Mouse (Mus musculus) spleen, embryonic (tissue): ENCODE data around the gene Gm15056.

Experiments
- CTCF ChIA-PET: fragments of 350-600 bp; sonication (Branson Sonifier 250); formaldehyde crosslinking; loops from one replicate; lab custom pipeline; 2022; lab: Charles Lee

Gm15056 gene

GRCm38 (mm10) chr8:20902527-20902926, at the start of gene Gm15056:
Gene Gm15056 (minus strand): TSS chr8:20902627.
- CTCF ChIA-PET, result no interaction called here

GRCm38 (mm10) chr8:20944610-20945009, 42.2 kb upstream of the Gm15056 start, which contains the start of gene AY761185:
Gene AY761185 (minus strand): TSS chr8:20944710.
- CTCF ChIA-PET, result no interaction called here

GRCm38 (mm10) chr8:20921971-20922370, 19.5 kb upstream of the Gm15056 start, which contains the start of gene Gm6040:
Gene Gm6040 (minus strand): TSS chr8:20922071.
- CTCF ChIA-PET, result no interaction called here

- CTCF ChIA-PET, result no interaction called here
Observed at GRCm38 (mm10) chr8:20912288-20912687, 9.9 kb upstream of the Gm15056 start.

- CTCF ChIA-PET, result no interaction called here
Observed at GRCm38 (mm10) chr8:20908256-20908655, 5.8 kb upstream of the Gm15056 start.

GRCm38 (mm10) chr8:20907119-20907518, 4.7 kb upstream of the Gm15056 start:
- CTCF ChIA-PET, result interaction anchor here (0.6 kb wide), 1 partner anchor 1916 kb away, joined by 3 read pairs; the partner anchor contains the start of gene Defb37

GRCm38 (mm10) chr8:20892369-20892768, 10.1 kb downstream of the Gm15056 start, which contains the start of gene Defb33:
Gene Defb33 (plus strand): TSS chr8:20892669.
- CTCF ChIA-PET, result no interaction called here

GRCm38 (mm10) chr8:20874608-20875007, 27.8 kb downstream of the Gm15056 start:
- CTCF ChIA-PET, result no interaction called here
